ENCODE assay signal across 7 mouse cellular contexts in genomic region chr7:44435796-44436195, GRCm38 (mm10).
"Had no signal": no experiment of that assay in that cellular context is flagged by ENCODE, and none has a peak within 500 bp of the region (broad histone marks: within the 10 kb centered on the region; RNA-seq: fewer than 3 reads in every experiment).

No protein-coding gene starts in this region.

- DNase-seq: left cerebral cortex, postnatal 4 days; lung, adult 18-20 months; retina, postnatal 1 day; right cerebral cortex, postnatal 4 days; thymus, adult 2 months; thymus, postnatal 25 days had no signal

- ATAC-seq: midbrain, embryonic 16.5 days had no signal
